In the genomic region with DNA sequence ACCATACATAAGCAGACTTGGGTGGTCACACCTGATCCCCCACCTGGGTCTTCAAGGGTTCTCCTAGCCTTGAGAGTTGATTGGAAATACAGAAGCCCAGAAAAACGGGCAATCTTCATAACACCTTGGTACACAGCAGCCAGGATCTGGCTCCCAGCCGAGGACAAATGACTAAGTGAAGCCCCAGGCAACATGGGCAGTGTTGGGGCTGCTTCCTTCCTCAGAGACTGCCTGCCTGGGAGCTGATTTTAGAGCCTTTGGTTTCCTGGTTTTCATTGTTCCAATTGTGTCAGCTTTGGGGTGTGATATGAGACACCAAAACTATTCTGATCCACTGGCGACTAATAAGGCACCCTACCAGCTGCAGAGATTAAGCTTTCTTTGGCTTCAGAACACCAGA, we compare ENCODE assay signal across 8 mouse cellular contexts. TPM values are rescaled to one million over a fixed set of nuclear protein-coding genes. Genes with fewer than 3 reads are reported as not detected.
DNase-seq lines count a peak whose midpoint lies in the region; ATAC-seq and TF ChIP-seq lines count a peak whose summit lies in the region.

No protein-coding gene starts in this region.

- no peaks in the 10 kb centered on the region for H3K27me3 ChIP-seq in liver, postnatal 0 days (ENCODE audit: insufficient read depth, low read length)
- H3K27me3 ChIP-seq in small intestine, adult 2 months (ENCODE audit: control insufficient read depth, insufficient read depth, low read length) = no peaks in the 10 kb centered on the region
- no peaks in the 10 kb centered on the region for H3K27me3 ChIP-seq in forebrain, embryonic 15.5 days
- no peaks in the 10 kb centered on the region for H3K27me3 ChIP-seq in forebrain, embryonic 16.5 days (replicated peaks; ENCODE audit: control insufficient read depth, insufficient read depth, low read length)

- H3K27ac ChIP-seq in liver, postnatal 0 days (ENCODE audit: low read depth) = peak overlapping the region; percentile 22; the same call in 1 of the 2 replicates
- peak overlapping the region; percentile 47; the same call in 1 of the 2 replicates for H3K27ac ChIP-seq in small intestine, adult 2 months (ENCODE audit: insufficient read depth, low read depth, low read length)
- H3K27ac ChIP-seq in forebrain, embryonic 15.5 days (replicated peaks) = no peak overlapping the region
- H3K27ac ChIP-seq in forebrain, embryonic 16.5 days (ENCODE audit: low read length) = no peak overlapping the region

- no peak for TF ChIP-seq EP300 in liver, postnatal 0 days (IDR thresholded peaks at IDR 0.05; ENCODE audit: low read depth)

- ATAC-seq in liver, postnatal 0 days = no peak
- no peak for ATAC-seq in forebrain, embryonic 15.5 days (replicated peaks)
- ATAC-seq in forebrain, embryonic 16.5 days = no peak

- WGBS in liver, postnatal 0 days (ENCODE audit: insufficient replicate concordance) = 38% methylated on average over 3 of the region's 3 CpGs
- WGBS in small intestine, adult 2 months = 53% methylated on average over 3 of the region's 3 CpGs
- WGBS in forebrain, embryonic 15.5 days = 55% methylated on average over 3 of the region's 3 CpGs
- WGBS in forebrain, embryonic 16.5 days = 51% methylated on average over 3 of the region's 3 CpGs

- no peak overlapping the region for H3K9ac ChIP-seq in liver, postnatal 0 days (replicated peaks)
- H3K9ac ChIP-seq in forebrain, embryonic 15.5 days (replicated peaks) = no peak overlapping the region
- no peak overlapping the region for H3K9ac ChIP-seq in forebrain, embryonic 16.5 days (replicated peaks; ENCODE audit: low read depth, low read length)

- peaks cover 13% of the 10 kb centered on the region for H3K4me1 ChIP-seq in liver, postnatal 0 days (ENCODE audit: insufficient read depth)
- peaks cover 5% of the 10 kb centered on the region; the same call in 1 of the 2 replicates for H3K4me1 ChIP-seq in small intestine, adult 2 months (ENCODE audit: control insufficient read depth, insufficient read depth, insufficient read length, low read length)
- H3K4me1 ChIP-seq in forebrain, embryonic 15.5 days = no peaks in the 10 kb centered on the region
- no peaks in the 10 kb centered on the region; the same call in 1 of the 2 replicates for H3K4me1 ChIP-seq in forebrain, embryonic 16.5 days (replicated peaks; ENCODE audit: control insufficient read depth, insufficient read depth, low read length)

- H3K36me3 ChIP-seq in liver, postnatal 0 days (replicated peaks; ENCODE audit: insufficient read depth, low read length) = no peaks in the 10 kb centered on the region
- H3K36me3 ChIP-seq in small intestine, adult 2 months (ENCODE audit: control insufficient read depth, insufficient read depth, low read length) = no peaks in the 10 kb centered on the region
- H3K36me3 ChIP-seq in forebrain, embryonic 15.5 days = no peaks in the 10 kb centered on the region
- H3K36me3 ChIP-seq in forebrain, embryonic 16.5 days (ENCODE audit: control insufficient read depth, insufficient read depth) = no peaks in the 10 kb centered on the region

- H3K9me3 ChIP-seq in liver, postnatal 0 days (ENCODE audit: low read length) = no peaks in the 10 kb centered on the region
- H3K9me3 ChIP-seq in forebrain, embryonic 15.5 days = no peaks in the 10 kb centered on the region
- no peaks in the 10 kb centered on the region for H3K9me3 ChIP-seq in forebrain, embryonic 16.5 days (ENCODE audit: control insufficient read depth, low read length)

- no peak overlapping the region for H3K4me2 ChIP-seq in liver, postnatal 0 days (ENCODE audit: low read depth, low read length)
- H3K4me2 ChIP-seq in forebrain, embryonic 15.5 days (replicated peaks) = no peak overlapping the region
- no peak overlapping the region for H3K4me2 ChIP-seq in forebrain, embryonic 16.5 days (ENCODE audit: low read length)

- H3K4me3 ChIP-seq in liver, postnatal 0 days (ENCODE audit: low read depth, low read length) = no peak overlapping the region
- no peak overlapping the region for H3K4me3 ChIP-seq in small intestine, adult 2 months (ENCODE audit: low read depth, low read length)
- no peak overlapping the region for H3K4me3 ChIP-seq in forebrain, embryonic 15.5 days
- H3K4me3 ChIP-seq in forebrain, embryonic 16.5 days (replicated peaks; ENCODE audit: low read length) = no peak overlapping the region

- TF ChIP-seq CTCF in liver, postnatal 0 days (IDR thresholded peaks at IDR 0.05; ENCODE audit: low read depth) = no peak
- TF ChIP-seq CTCF in small intestine, adult 2 months (IDR thresholded peaks at IDR 0.05; ENCODE audit: extremely low read depth, insufficient read length, insufficient replicate concordance, low read depth, low read length) = no peak

- peak; percentile 20 for DNase-seq in liver, postnatal 0 days
- DNase-seq in liver = no peak
- DNase-seq in cerebellum, adult 9-11 months = peak; percentile 67
- DNase-seq in heart, postnatal 4 days = peak; percentile 58
- DNase-seq in natural killer cell, adult 2 months (ENCODE audit: low spot score in 2 of 2) = no peak

- TF ChIP-seq POLR2A in small intestine, adult 2 months (IDR thresholded peaks at IDR 0.05; ENCODE audit: low read depth, low read length) = no peak

RNA-seq across cellular contexts. Expression of a gene that starts 20.0 kb away (rescaled TPM):
- 1.8 TPM in 2 replicates for polyA plus RNA-seq in liver, postnatal 0 days (2015; fragmentation: Nextera tagmentation; extraction: Ambion mirVana)
- total RNA-seq in heart, postnatal 4 days (2021) = 10 to 100 TPM; 20.9 to 23.3 TPM
- 0.76 and 0.79 TPM in 2 replicates for polyA plus RNA-seq in small intestine, adult 2 months (2012; rRNA removed)
- 11.9 and 12.6 TPM in 2 replicates for polyA plus RNA-seq in forebrain, embryonic 15.5 days (2015; fragmentation: Nextera tagmentation; extraction: Ambion mirVana)
- polyA plus RNA-seq in forebrain, embryonic 16.5 days (2015; fragmentation: Nextera tagmentation; extraction: Ambion mirVana) = 15.8 and 17.8 TPM in 2 replicates

Comparison
In these comparisons a context has a peak if more than half of its experiments do, and no peak if none do; other contexts are left out.
1. DNase-seq: peak in liver, postnatal 0 days (single experiment), cerebellum, adult 9-11 months (single experiment) and heart, postnatal 4 days (single experiment); none in liver (single experiment) and natural killer cell, adult 2 months (0 of 2).
2. H3K27ac ChIP-seq: peak in liver, postnatal 0 days (single experiment) and small intestine, adult 2 months (single experiment); none in forebrain, embryonic 15.5 days (single experiment) and forebrain, embryonic 16.5 days (single experiment).